Mouse (Mus musculus) kidney, adult 11 months (tissue): ENCODE results near the gene Plekhj1.

ENCODE experiments used
- DNase-seq: peaks from one replicate; pipeline ENCODE4 v3.0.0; 2022

Plekhj1 gene

GRCm38 (mm10) chr10:80804340-80804739, 5.9 kb upstream of the Plekhj1 start:
- no peak for DNase-seq

- no peak for DNase-seq
These were observed 4.6 kb upstream of the Plekhj1 start for GRCm38 (mm10) chr10:80802996-80803395.

- no peak for DNase-seq
These were observed 3.9 kb upstream of the Plekhj1 start for GRCm38 (mm10) chr10:80802204-80802912.

GRCm38 (mm10) chr10:80799070-80799566, 692 bp upstream of the Plekhj1 start:
- DNase-seq, result no peak

GRCm38 (mm10) chr10:80797186-80798149, 958 bp downstream of the Plekhj1 start:
- no peak for DNase-seq

GRCm38 (mm10) chr10:80796307-80796848, 2.0 kb downstream of the Plekhj1 start:
- DNase-seq, result no peak

- no peak for DNase-seq
These were observed 3.7 kb downstream of the Plekhj1 start for GRCm38 (mm10) chr10:80794750-80795149.

- no peak for DNase-seq
These were observed 4.6 kb downstream of the Plekhj1 start for GRCm38 (mm10) chr10:80793803-80794202.

- DNase-seq, result no peak
These were observed 5.2 kb downstream of the Plekhj1 start for GRCm38 (mm10) chr10:80793033-80793784.

- DNase-seq, result no peak
These were observed 6.0 kb downstream of the Plekhj1 start for GRCm38 (mm10) chr10:80792175-80793032.

GRCm38 (mm10) chr10:80791476-80792174, 6.8 kb downstream of the Plekhj1 start:
- DNase-seq, result no peak

GRCm38 (mm10) chr10:80790761-80791404, 7.5 kb downstream of the Plekhj1 start:
- no peak for DNase-seq

GRCm38 (mm10) chr10:80787517-80787916, 10.9 kb downstream of the Plekhj1 start:
- DNase-seq, result no peak

- no peak for DNase-seq
These were observed 12.5 kb downstream of the Plekhj1 start for GRCm38 (mm10) chr10:80785963-80786362.

GRCm38 (mm10) chr10:80784871-80785270, 13.6 kb downstream of the Plekhj1 start:
- no peak for DNase-seq

GRCm38 (mm10) chr10:80784302-80784701, 14.1 kb downstream of the Plekhj1 start:
- no peak for DNase-seq

- no peak for DNase-seq
These were observed 18.9 kb downstream of the Plekhj1 start for GRCm38 (mm10) chr10:80779565-80779964.

- no peak for DNase-seq
These were observed 21.3 kb downstream of the Plekhj1 start for GRCm38 (mm10) chr10:80777123-80777522.

- no peak for DNase-seq
These were observed 22.0 kb downstream of the Plekhj1 start for GRCm38 (mm10) chr10:80776358-80776869.

- no peak for DNase-seq
These were observed 22.7 kb downstream of the Plekhj1 start for GRCm38 (mm10) chr10:80775731-80776130.
